In genomic region chr11:79713184-79713583, GRCm38 (mm10) we compare ENCODE assay signal across 9 mouse cellular contexts.
DNase-seq lines count a peak whose midpoint lies in the region; ATAC-seq lines count a peak whose summit lies in the region.
"Had no signal": no experiment of that assay in that cellular context is flagged by ENCODE, and none has a peak within 500 bp of the region (broad histone marks: within the 10 kb centered on the region; RNA-seq: fewer than 3 reads in every experiment).

No protein-coding gene starts in this region.

- H3K4me1 ChIP-seq in heart, embryonic 15.5 days (replicated peaks), result peaks cover 40% of the 10 kb centered on the region
- peaks cover 36% of the 10 kb centered on the region for H3K4me1 ChIP-seq in heart, embryonic 12.5 days (replicated peaks)
- H3K4me1 ChIP-seq in neural tube, embryonic 12.5 days, result peaks cover 12% of the 10 kb centered on the region; the same call in 1 of the 2 replicates

- H3K4me2 ChIP-seq in heart, embryonic 15.5 days, result peak overlapping the region; percentile 99; the same call in 1 of the 2 replicates
- no peak overlapping the region for H3K4me2 ChIP-seq in heart, embryonic 12.5 days
- peak overlapping the region; percentile 99; the same call in 1 of the 2 replicates for H3K4me2 ChIP-seq in neural tube, embryonic 12.5 days (replicated peaks)

- H3K36me3 ChIP-seq in heart, embryonic 15.5 days, result no peaks in the 10 kb centered on the region
- no peaks in the 10 kb centered on the region for H3K36me3 ChIP-seq in heart, embryonic 12.5 days
- no peaks in the 10 kb centered on the region for H3K36me3 ChIP-seq in neural tube, embryonic 12.5 days

- no peak overlapping the region for H3K9ac ChIP-seq in heart, embryonic 15.5 days
- H3K9ac ChIP-seq in heart, embryonic 12.5 days, result no peak overlapping the region
- no peak overlapping the region for H3K9ac ChIP-seq in neural tube, embryonic 12.5 days

- no peaks in the 10 kb centered on the region for H3K9me3 ChIP-seq in heart, embryonic 15.5 days (replicated peaks)
- H3K9me3 ChIP-seq in heart, embryonic 12.5 days (replicated peaks), result no peaks in the 10 kb centered on the region
- no peaks in the 10 kb centered on the region for H3K9me3 ChIP-seq in neural tube, embryonic 12.5 days

- DNase-seq in neural tube, embryonic 10.5 days (ENCODE audit: extremely low spot score, low spot score), result no peak
- peak; percentile 65 to 83 for DNase-seq in kidney, postnatal 25 days
- no peak for DNase-seq in cerebellum, adult 11 months
- DNase-seq in thymus, adult 18-20 months, result no peak
- no peak for DNase-seq in layer of hippocampus, adult 18-20 months (ENCODE audit: low spot score in 2 of 2)
- DNase-seq: lung, postnatal 10 days had no signal

- ATAC-seq in heart, embryonic 15.5 days (replicated peaks; ENCODE audit: insufficient number of reproducible peaks, insufficient read depth, low FRiP score, low read depth), result no peak
- ATAC-seq in heart, embryonic 12.5 days (ENCODE audit: insufficient number of reproducible peaks, low FRiP score), result no peak
- no peak for ATAC-seq in neural tube, embryonic 12.5 days (ENCODE audit: low FRiP score, low read depth)

- WGBS in heart, embryonic 15.5 days, result 71% methylated on average over 6 of the region's 6 CpGs
- WGBS in heart, embryonic 12.5 days, result 79% methylated on average over 6 of the region's 6 CpGs
- 26% methylated on average over 6 of the region's 6 CpGs for WGBS in neural tube, embryonic 12.5 days

- H3K27me3 ChIP-seq in heart, embryonic 15.5 days, result peaks cover 29% of the 10 kb centered on the region
- H3K27me3 ChIP-seq in heart, embryonic 12.5 days (replicated peaks), result peaks cover 47% of the 10 kb centered on the region
- peaks cover 47% of the 10 kb centered on the region for H3K27me3 ChIP-seq in neural tube, embryonic 12.5 days (replicated peaks)

- no peak overlapping the region for H3K4me3 ChIP-seq in heart, embryonic 15.5 days
- H3K4me3 ChIP-seq in heart, embryonic 12.5 days, result no peak overlapping the region
- H3K4me3 ChIP-seq in neural tube, embryonic 12.5 days, result no peak overlapping the region

- H3K27ac ChIP-seq in heart, embryonic 15.5 days, result no peak overlapping the region
- H3K27ac ChIP-seq in heart, embryonic 12.5 days (ENCODE audit: poor library complexity, severe bottlenecking), result no peak overlapping the region
- H3K27ac ChIP-seq in neural tube, embryonic 12.5 days, result no peak overlapping the region

Comparison
In these comparisons a context has a peak if more than half of its experiments do, and no peak if none do; other contexts are left out.
1. DNase-seq: peak in kidney, postnatal 25 days (2 of 2); none in neural tube, embryonic 10.5 days (single experiment), cerebellum, adult 11 months (single experiment), thymus, adult 18-20 months (0 of 2) and layer of hippocampus, adult 18-20 months (0 of 2).